Mouse (Mus musculus): Measurements from ENCODE around the gene Cenps. TPM values are rescaled to one million over a fixed set of nuclear protein-coding genes. Genes with fewer than 3 reads are reported as not detected.

The Cenps gene
- polyA plus RNA-seq, 1 experiment from 2014 or later, result 46.6 TPM

Other genes with a start within 250 kb of the Cenps start
- 50.2 and 51.2 TPM in 2 replicates for gene Pex14, start 37.8 kb downstream of the Cenps start, polyA plus RNA-seq (2015; fragmentation: Nextera tagmentation; extraction: Ambion mirVana)
- gene Dffa, start 33.5 kb downstream of the Cenps start, polyA plus RNA-seq (2015; fragmentation: Nextera tagmentation; extraction: Ambion mirVana), result 30.5 and 32.5 TPM in 2 replicates
- 1.2 TPM in 1 of 2 replicates, not detected in the other for gene Cort, start 10.9 kb downstream of the Cenps start, polyA plus RNA-seq (2015; fragmentation: Nextera tagmentation; extraction: Ambion mirVana)
- gene Pgd, start 29.1 kb upstream of the Cenps start, polyA plus RNA-seq (2015; fragmentation: Nextera tagmentation; extraction: Ambion mirVana), result 93.7 and 100 TPM in 2 replicates
- 42.8 and 53.9 TPM in 2 replicates for gene Kif1b, start 170.1 kb upstream of the Cenps start, polyA plus RNA-seq (2015; fragmentation: Nextera tagmentation; extraction: Ambion mirVana)

All from embryonic facial prominence, embryonic 13.5 days (tissue).